Mouse (Mus musculus): ENCODE data around the gene Rpl14.

GRCm38 (mm10) chr9:120532062-120532461 is 39.2 kb upstream of the Rpl14 start:
- no peak for TF ChIP-seq CTCF (IDR thresholded peaks at IDR 0.05; ENCODE audit: low read depth, low read length)
- TF ChIP-seq POLR2A (IDR thresholded peaks at IDR 0.05; ENCODE audit: borderline replicate concordance, low read depth, low read length) = no peak

Data from bone marrow macrophage, adult 2 months (primary cell).